Mouse (Mus musculus) lung, postnatal 0 days (tissue): ENCODE measurements at regions not wholly inside any gene's neighbourhood (a gene's known extent, or its start where the extent isn't known, plus 50 kb on each side); places are given as distances from the start of the nearest gene placed in this dataset.

Experiments
- CTCF ChIP-seq: IDR thresholded peaks from 2 replicates; pipeline ENCODE4 v1.5.1; 2016; ENCODE audit warnings: antibody characterized with exemption, mild to moderate bottlenecking
- EP300 ChIP-seq: IDR thresholded peaks from 2 replicates; pipeline ENCODE4 v1.6.1; 2016; ENCODE audit warnings: antibody characterized with exemption, mild to moderate bottlenecking, control low read depth

DNA sequence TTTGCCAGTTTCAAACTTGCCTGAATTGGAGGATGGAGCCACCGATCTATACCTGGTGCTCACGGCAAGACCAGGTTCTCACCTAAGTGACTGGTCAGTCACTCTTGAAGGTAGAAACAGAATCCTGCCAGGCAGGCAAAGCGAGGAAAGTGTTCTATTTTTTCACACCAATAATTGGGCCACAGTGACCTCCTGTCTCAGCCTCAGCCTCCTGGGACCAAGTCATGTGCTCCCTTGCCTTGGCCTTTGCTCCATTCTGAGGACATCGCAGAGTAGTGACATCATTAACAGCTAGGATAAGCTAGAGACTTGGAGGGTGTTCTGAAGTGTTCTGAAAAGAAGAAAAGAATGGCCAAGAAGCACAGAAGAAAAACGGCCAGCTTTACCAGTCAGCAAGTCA is 67.5 kb upstream of the Crhr1 start:
- TF ChIP-seq CTCF = no peak
- no peak for TF ChIP-seq EP300
